Mouse (Mus musculus): ENCODE data around the gene Lrpap1.

GRCm38 (mm10) chr5:35149939-35150338, 44.4 kb upstream of the Lrpap1 start:
- no peak for TF ChIP-seq CTCF (conservative IDR thresholded peaks at IDR 0.05; ENCODE audit: low read length)
- no peak for TF ChIP-seq NANOG (IDR thresholded peaks at IDR 0.05; ENCODE audit: borderline replicate concordance, low read length)
